Mouse (Mus musculus) spleen, adult 2 months (tissue): ENCODE results near the gene Thap2.

Experiments used
- CTCF ChIP-seq: fragments of 200-500 bp; IDR thresholded peaks from 2 replicates; pipeline ENCODE4 v1.5.1; 2011; ENCODE audit warnings: mild to moderate bottlenecking, inconsistent platforms; ENCODE audit not compliant: insufficient read depth, insufficient read length, insufficient replicate concordance; ENCODE audit errors: extremely low read depth
- POLR2A ChIP-seq: fragments of 200-500 bp; IDR thresholded peaks from 2 replicates; pipeline ENCODE4 v1.6.1; 2011; ENCODE audit warnings: low read depth, low read length, inconsistent platforms

DNA sequence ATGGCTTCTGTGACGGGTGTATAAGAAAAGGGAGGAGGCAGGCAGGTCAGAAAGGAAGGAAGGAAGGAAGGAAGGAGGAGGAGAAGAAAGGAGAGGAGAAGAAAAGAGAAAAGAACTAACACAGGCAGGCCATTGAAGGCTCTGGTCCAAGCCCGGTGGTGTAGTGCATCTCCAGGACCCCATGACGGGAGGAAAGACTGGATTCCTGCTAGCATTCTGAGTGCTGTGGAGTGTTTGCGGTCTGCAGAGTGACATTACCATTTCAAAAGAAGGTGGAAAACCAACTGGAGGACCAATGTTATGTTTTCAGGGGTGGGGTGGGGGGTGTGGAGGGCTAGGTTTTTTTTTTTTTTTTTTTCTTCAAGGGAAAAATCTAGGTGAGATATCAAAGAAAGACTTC is 37.7 kb upstream of the Thap2 start:
- no peak for TF ChIP-seq POLR2A
- no peak for TF ChIP-seq CTCF
